Mouse (Mus musculus): ENCODE data around the gene Ckap4. TPM values are rescaled to one million over a fixed set of nuclear protein-coding genes. Genes with fewer than 3 reads are reported as not detected.

The Ckap4 gene
- 10 to 100 TPM; 32.3 to 34.6 TPM for total RNA-seq (2021)
- long read RNA-seq, experiment 1, transcript Ckap4-201 (2 exons, 3,089 nt) = major isoform, 41 of 43 reads
- long read RNA-seq, experiment 1, partial matches to known transcripts = 0 of 43 reads
- long read RNA-seq, experiment 1, other reads (novel, unspliced or antisense) = 2 of 43 reads
- long read RNA-seq, experiment 2, transcript Ckap4-201 (2 exons, 3,089 nt) = major isoform, 33 of 35 reads
- long read RNA-seq, experiment 2, partial matches to known transcripts = 0 of 35 reads
- long read RNA-seq, experiment 2, other reads (novel, unspliced or antisense) = 2 of 35 reads

- DNase-seq (ENCODE audit: low spot score in 2 of 2) = peak in 1 of 2 experiments; percentile 55
- intact Hi-C loops (cut with DNase I) = loop anchor here (5.0 kb wide), 2 partner anchors 43 to 88 kb away; partner anchors contain the start of genes Polr3b and Tcp11l2
These were observed at the start of gene Ckap4 for GRCm38 (mm10) chr10:84533912-84534671. Gene Ckap4 (minus strand): TSS chr10:84534062.

- intact Hi-C loops (cut with DNase I) = no loop called here
- DNase-seq (ENCODE audit: low spot score in 2 of 2) = peak; percentile 30 to 71
These were observed 48.4 kb upstream of the Ckap4 start for GRCm38 (mm10) chr10:84582236-84582635.

- DNase-seq (ENCODE audit: low spot score in 2 of 2) = no peak
- intact Hi-C loops (cut with DNase I) = no loop called here
These were observed 47.3 kb upstream of the Ckap4 start for GRCm38 (mm10) chr10:84581191-84581590.

GRCm38 (mm10) chr10:84579527-84579926 lies 45.7 kb upstream of the Ckap4 start:
- no peak for DNase-seq (ENCODE audit: low spot score in 2 of 2)
- intact Hi-C loops (cut with DNase I) = loop anchor here (5.0 kb wide), 2 partner anchors 43 to 47 kb away; partner anchors contain the start of genes Ckap4 and Polr3b

- intact Hi-C loops (cut with DNase I) = loop anchor here (5.0 kb wide), 2 partner anchors 44 to 46 kb away; partner anchors contain the start of genes Ckap4 and Polr3b
- DNase-seq (ENCODE audit: low spot score in 2 of 2) = no peak
These were observed 44.9 kb upstream of the Ckap4 start for GRCm38 (mm10) chr10:84578738-84579137.

GRCm38 (mm10) chr10:84577071-84577727 lies 43.3 kb upstream of the Ckap4 start:
- peak; percentile 62 to 77 for DNase-seq (ENCODE audit: low spot score in 2 of 2)
- intact Hi-C loops (cut with DNase I) = loop anchor here (5.0 kb wide), 2 partner anchors 45 kb away; partner anchors contain the start of genes Ckap4 and Polr3b

GRCm38 (mm10) chr10:84576395-84577070 lies 42.7 kb upstream of the Ckap4 start, which contains the start of gene Tcp11l2:
Gene Tcp11l2 (plus strand): TSS chr10:84576626.
- intact Hi-C loops (cut with DNase I) = loop anchor here (5.0 kb wide), 2 partner anchors 44 to 46 kb away; partner anchors contain the start of genes Ckap4 and Polr3b
- peak; percentile 92 to 96 for DNase-seq (ENCODE audit: low spot score in 2 of 2)

- intact Hi-C loops (cut with DNase I) = loop anchor here (5.0 kb wide), 2 partner anchors 44 to 46 kb away; partner anchors contain the start of genes Ckap4 and Polr3b
- DNase-seq (ENCODE audit: low spot score in 2 of 2) = no peak
These were observed 42.1 kb upstream of the Ckap4 start for GRCm38 (mm10) chr10:84576029-84576394.

- intact Hi-C loops (cut with DNase I) = no loop called here
- DNase-seq (ENCODE audit: low spot score in 2 of 2) = no peak
These were observed 40.0 kb upstream of the Ckap4 start for GRCm38 (mm10) chr10:84573671-84574420.

GRCm38 (mm10) chr10:84571052-84571639 lies 37.3 kb upstream of the Ckap4 start:
- intact Hi-C loops (cut with DNase I) = no loop called here
- no peak for DNase-seq (ENCODE audit: low spot score in 2 of 2)

- intact Hi-C loops (cut with DNase I) = no loop called here
- DNase-seq (ENCODE audit: low spot score in 2 of 2) = no peak
These were observed 30.6 kb upstream of the Ckap4 start for GRCm38 (mm10) chr10:84564427-84564826.

- intact Hi-C loops (cut with DNase I) = no loop called here
- no peak for DNase-seq (ENCODE audit: low spot score in 2 of 2)
These were observed 29.0 kb upstream of the Ckap4 start for GRCm38 (mm10) chr10:84562567-84563554.

- intact Hi-C loops (cut with DNase I) = no loop called here
- DNase-seq (ENCODE audit: low spot score in 2 of 2) = no peak
These were observed 28.3 kb upstream of the Ckap4 start for GRCm38 (mm10) chr10:84562121-84562520.

GRCm38 (mm10) chr10:84559986-84560385 lies 26.1 kb upstream of the Ckap4 start:
- no peak for DNase-seq (ENCODE audit: low spot score in 2 of 2)
- intact Hi-C loops (cut with DNase I) = no loop called here

- intact Hi-C loops (cut with DNase I) = no loop called here
- no peak for DNase-seq (ENCODE audit: low spot score in 2 of 2)
These were observed 24.6 kb upstream of the Ckap4 start for GRCm38 (mm10) chr10:84558511-84558910.

GRCm38 (mm10) chr10:84556120-84556519 lies 22.3 kb upstream of the Ckap4 start:
- no peak for DNase-seq (ENCODE audit: low spot score in 2 of 2)
- intact Hi-C loops (cut with DNase I) = no loop called here
